Mouse (Mus musculus) mature B cell (primary cell): ENCODE results near the gene Bcl7a.

ENCODE experiments used
- in situ Hi-C: fragments of 300-500 bp; cut with MboI; formaldehyde crosslinking; loops from 2 replicates; pipeline ENCODE4 v1.14.3; 2019

Gene Bcl7a

GRCm38 (mm10) chr5:123327686-123328085 lies 15.9 kb upstream of the Bcl7a start:
- in situ Hi-C loops = no loop called here

GRCm38 (mm10) chr5:123333566-123333965 lies 10.1 kb upstream of the Bcl7a start:
- in situ Hi-C loops = no loop called here

GRCm38 (mm10) chr5:123336205-123336961 lies 7.3 kb upstream of the Bcl7a start:
- in situ Hi-C loops = no loop called here

GRCm38 (mm10) chr5:123338463-123338862 lies 5.2 kb upstream of the Bcl7a start:
- in situ Hi-C loops = no loop called here

- in situ Hi-C loops = no loop called here
These were observed 961 bp downstream of the Bcl7a start for GRCm38 (mm10) chr5:123344628-123344962.

GRCm38 (mm10) chr5:123344963-123345852 lies 1.6 kb downstream of the Bcl7a start:
- in situ Hi-C loops = no loop called here

- in situ Hi-C loops = no loop called here
These were observed 2.4 kb downstream of the Bcl7a start for GRCm38 (mm10) chr5:123345853-123346654.

GRCm38 (mm10) chr5:123346701-123347270 lies 3.2 kb downstream of the Bcl7a start:
- in situ Hi-C loops = no loop called here

GRCm38 (mm10) chr5:123347985-123348384 lies 4.4 kb downstream of the Bcl7a start:
- in situ Hi-C loops = no loop called here

GRCm38 (mm10) chr5:123350386-123350785 lies 6.8 kb downstream of the Bcl7a start:
- in situ Hi-C loops = no loop called here

GRCm38 (mm10) chr5:123355918-123356317 lies 12.3 kb downstream of the Bcl7a start:
- in situ Hi-C loops = no loop called here

- in situ Hi-C loops = no loop called here
These were observed 13.6 kb downstream of the Bcl7a start for GRCm38 (mm10) chr5:123357253-123357652.

GRCm38 (mm10) chr5:123359431-123359830 lies 15.8 kb downstream of the Bcl7a start:
- in situ Hi-C loops = no loop called here

- in situ Hi-C loops = no loop called here
These were observed 19.3 kb downstream of the Bcl7a start for GRCm38 (mm10) chr5:123362911-123363310.

- in situ Hi-C loops = no loop called here
These were observed 20.8 kb downstream of the Bcl7a start for GRCm38 (mm10) chr5:123364302-123364971.

- in situ Hi-C loops = no loop called here
These were observed 25.3 kb downstream of the Bcl7a start for GRCm38 (mm10) chr5:123368869-123369488.

- in situ Hi-C loops = loop anchor here (10.0 kb wide), 1 partner anchor 135 kb away; no protein-coding TSS in a partner anchor
These were observed 26.4 kb downstream of the Bcl7a start for GRCm38 (mm10) chr5:123370049-123370448.

- in situ Hi-C loops = loop anchor here (10.0 kb wide), 1 partner anchor 130 kb away; no protein-coding TSS in a partner anchor
These were observed 31.6 kb downstream of the Bcl7a start for GRCm38 (mm10) chr5:123375262-123375661.

- in situ Hi-C loops = loop anchor here (10.0 kb wide), 1 partner anchor 129 kb away; no protein-coding TSS in a partner anchor
These were observed 32.3 kb downstream of the Bcl7a start for GRCm38 (mm10) chr5:123375793-123376452.

- in situ Hi-C loops = loop anchor here (10.0 kb wide), 1 partner anchor 128 kb away; no protein-coding TSS in a partner anchor
These were observed 32.9 kb downstream of the Bcl7a start for GRCm38 (mm10) chr5:123376569-123376968.
